ENCODE assay signal across 10 mouse cellular contexts in genomic region chr19:45231383-45232035, GRCm38 (mm10). TPM values are rescaled to one million over a fixed set of nuclear protein-coding genes. Genes with fewer than 3 reads are reported as not detected.
DNase-seq lines count a peak whose midpoint lies in the region; ATAC-seq lines count a peak whose summit lies in the region.
"Had no signal": no experiment of that assay in that cellular context is flagged by ENCODE, and none has a peak within 500 bp of the region (broad histone marks: within the 10 kb centered on the region; RNA-seq: fewer than 3 reads in every experiment).

No protein-coding gene starts in this region.

- WGBS in midbrain, embryonic 11.5 days, result under 1% methylated on average over 44 of the region's 44 CpGs

- no peaks in the 10 kb centered on the region for H3K9me3 ChIP-seq in midbrain, embryonic 11.5 days (ENCODE audit: control insufficient read depth, low read length)

- ATAC-seq in midbrain, embryonic 11.5 days (ENCODE audit: low FRiP score), result peak; percentile 64; the same call in 1 of the 2 replicates

- H3K4me1 ChIP-seq in midbrain, embryonic 11.5 days (ENCODE audit: control insufficient read depth, insufficient read depth, low read length), result peaks cover 20% of the 10 kb centered on the region

- H3K36me3 ChIP-seq in midbrain, embryonic 11.5 days (ENCODE audit: control insufficient read depth, insufficient read depth, low read length), result no peaks in the 10 kb centered on the region

- H3K4me3 ChIP-seq in midbrain, embryonic 11.5 days (ENCODE audit: low read depth, low read length), result peak overlapping the region; percentile 9

- no peak overlapping the region for H3K27ac ChIP-seq in midbrain, embryonic 11.5 days (ENCODE audit: low read depth, low read length)

- H3K9ac ChIP-seq in midbrain, embryonic 11.5 days (ENCODE audit: low read length), result no peak overlapping the region

- peaks cover 97% of the 10 kb centered on the region for H3K27me3 ChIP-seq in midbrain, embryonic 11.5 days (ENCODE audit: control insufficient read depth, insufficient read depth, low read length)

- peak; percentile 47 to 56 for DNase-seq in cerebellum, postnatal 10 days
- DNase-seq in cerebellum, adult 11-12 months, result no peak
- peak; percentile 14 for DNase-seq in ovary, postnatal 36 days (ENCODE audit: low spot score)
- DNase-seq in ovary, adult 18-20 months (ENCODE audit: low spot score), result no peak
- peak; percentile 98 for DNase-seq in midbrain, embryonic 11.5 days (ENCODE audit: low spot score, missing footprints)
- DNase-seq in frontal cortex, postnatal 36 days (ENCODE audit: low spot score in 2 of 2), result no peak
- no peak for DNase-seq in layer of hippocampus, adult 18-20 months (ENCODE audit: low spot score in 2 of 2)
- DNase-seq in layer of hippocampus, postnatal 14 days (ENCODE audit: low spot score in 2 of 2), result no peak

- peak overlapping the region; percentile 26 for H3K4me2 ChIP-seq in midbrain, embryonic 11.5 days

RNA-seq across cellular contexts. Expression of gene Lbx1, which starts 4.1 kb away (rescaled TPM):
- not detected in 2 replicates for polyA plus RNA-seq in midbrain, embryonic 11.5 days (2014; fragmentation: Nextera tagmentation; extraction: Ambion mirVana)
- total RNA-seq in layer of hippocampus, adult 18-20 months (2021), result not detected
- not detected for total RNA-seq in layer of hippocampus, postnatal 14 days (2021)
- total RNA-seq: common myeloid progenitor, adult 5-6 weeks; layer of hippocampus, postnatal 10 days had no signal

Comparison
In these comparisons a context has a peak if more than half of its experiments do, and no peak if none do; other contexts are left out.
1. DNase-seq: peak in cerebellum, postnatal 10 days (2 of 2), ovary, postnatal 36 days (single experiment) and midbrain, embryonic 11.5 days (single experiment); none in cerebellum, adult 11-12 months (single experiment), ovary, adult 18-20 months (single experiment), frontal cortex, postnatal 36 days (0 of 2), layer of hippocampus, adult 18-20 months (0 of 2) and layer of hippocampus, postnatal 14 days (0 of 2).